Mouse (Mus musculus): ENCODE results near the gene Defb25.

DNA sequence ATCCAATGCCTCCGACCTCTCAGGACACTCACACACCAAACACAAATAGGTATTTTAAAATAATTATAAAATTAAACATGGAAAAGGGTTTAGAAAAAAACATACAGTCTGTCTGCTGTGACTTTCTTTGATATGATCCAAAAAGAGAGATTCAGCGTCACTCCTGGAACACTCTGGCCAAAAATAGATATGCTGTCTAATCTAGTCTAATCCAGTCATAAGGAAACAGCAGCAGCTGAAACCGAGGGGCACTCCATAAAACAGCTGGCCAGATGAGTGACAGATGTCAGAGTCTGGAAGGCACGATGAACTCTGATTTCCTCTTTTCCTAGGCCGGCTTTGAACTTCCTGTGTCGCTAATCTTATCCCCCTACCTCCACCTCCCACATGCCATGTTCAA, 6.4 kb downstream of the Defb25 start:
- TF ChIP-seq CTCF (IDR thresholded peaks at IDR 0.05; ENCODE audit: low read depth) (no peak), EP300 (IDR thresholded peaks at IDR 0.05; ENCODE audit: low read depth) (no peak)
